Mouse (Mus musculus) ovary, postnatal 36 days (tissue): ENCODE data around the gene Rnf43.

ENCODE experiments used
- DNase-seq: peaks from one replicate; pipeline ENCODE4 v3.0.0; 2022; ENCODE audit warnings: low spot score, mixed read lengths

Gene Rnf43

DNA sequence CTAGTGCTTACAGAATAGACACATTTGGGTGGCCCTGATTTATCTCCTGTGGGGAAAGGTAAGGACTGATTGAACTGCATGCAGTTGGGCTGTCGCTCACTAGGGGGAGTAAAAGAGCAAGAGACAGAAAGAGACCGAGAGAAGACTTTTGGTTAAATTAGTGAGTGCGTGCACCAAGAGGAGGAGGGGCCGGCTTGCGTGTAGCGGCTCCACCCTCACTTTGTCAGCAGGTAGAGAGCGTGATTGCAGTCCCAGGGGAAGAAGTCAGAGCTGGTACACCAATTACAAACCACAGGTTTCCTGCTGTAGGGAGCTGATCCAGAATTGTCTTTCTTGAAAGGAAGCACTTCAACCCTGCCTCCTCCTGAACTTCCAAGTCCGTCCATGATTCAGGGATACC, at the start of gene Rnf43:
Rnf43 (plus strand) TSS at position 316 of the 400 bp plus-strand sequence.
- peak; percentile 77 for DNase-seq

- no peak for DNase-seq
These were observed 48.5 kb upstream of the Rnf43 start for GRCm38 (mm10) chr11:87613972-87614371.

GRCm38 (mm10) chr11:87615551-87615950, 47.0 kb upstream of the Rnf43 start:
- DNase-seq, result no peak

GRCm38 (mm10) chr11:87615952-87616351, 46.6 kb upstream of the Rnf43 start:
- DNase-seq, result no peak

DNA sequence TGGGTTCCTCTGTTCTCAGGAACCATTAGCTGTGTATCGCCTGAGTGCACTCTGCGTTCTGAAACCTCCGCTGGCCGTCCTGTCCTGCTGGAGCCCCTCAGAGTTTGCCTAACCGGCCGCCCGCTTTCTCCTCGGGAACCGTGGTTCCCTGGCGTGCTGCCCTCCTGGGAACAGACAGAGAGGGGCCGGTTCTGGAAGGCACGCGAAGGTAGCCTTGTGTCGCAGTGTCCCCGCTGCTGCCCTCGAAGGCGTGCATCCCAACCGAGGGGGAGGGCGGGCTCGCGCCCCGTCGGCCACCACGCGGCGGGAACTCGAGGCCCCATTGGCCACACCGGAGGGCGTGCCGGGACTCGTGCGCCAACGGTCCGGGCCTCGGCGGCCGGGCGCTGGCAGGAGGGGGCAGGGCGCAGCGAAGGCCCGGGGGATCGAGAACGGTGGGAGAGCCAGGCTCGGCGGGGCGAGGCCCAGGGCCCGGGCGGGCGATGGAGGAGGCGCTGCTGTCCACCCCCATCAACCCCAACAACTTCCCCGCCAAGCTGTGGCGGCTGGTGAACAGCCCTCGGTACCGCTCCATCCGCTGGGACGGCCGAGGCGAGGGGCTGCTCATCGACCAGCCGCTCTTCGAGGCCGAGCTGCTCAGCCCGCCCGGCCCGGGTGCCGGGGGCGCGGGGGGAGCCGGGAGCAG, 45.6 kb upstream of the Rnf43 start, which contains the start of gene Hsf5:
Hsf5 (plus strand) TSS at position 375 of the 685 bp plus-strand sequence.
- DNase-seq, result no peak

DNA sequence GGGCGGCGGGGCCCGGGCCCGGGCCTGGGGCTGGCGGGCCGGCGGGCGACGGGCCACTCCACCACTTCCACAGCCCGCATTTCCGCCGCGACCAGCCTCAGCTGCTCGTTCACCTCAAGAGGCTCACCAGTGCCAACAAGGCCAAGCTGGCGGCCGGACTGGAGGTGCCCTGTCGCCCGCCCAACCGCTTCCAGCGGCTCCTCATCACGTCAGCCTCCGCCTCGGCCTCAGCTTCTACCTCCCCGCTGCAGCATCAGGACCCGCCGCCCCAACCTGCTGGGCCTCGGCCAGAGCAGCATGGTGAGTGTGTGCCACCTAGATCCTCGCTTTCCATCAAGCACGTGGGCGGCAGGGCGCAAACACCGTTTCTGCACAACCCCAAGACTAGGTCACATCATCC, 44.9 kb upstream of the Rnf43 start:
- no peak for DNase-seq

DNA sequence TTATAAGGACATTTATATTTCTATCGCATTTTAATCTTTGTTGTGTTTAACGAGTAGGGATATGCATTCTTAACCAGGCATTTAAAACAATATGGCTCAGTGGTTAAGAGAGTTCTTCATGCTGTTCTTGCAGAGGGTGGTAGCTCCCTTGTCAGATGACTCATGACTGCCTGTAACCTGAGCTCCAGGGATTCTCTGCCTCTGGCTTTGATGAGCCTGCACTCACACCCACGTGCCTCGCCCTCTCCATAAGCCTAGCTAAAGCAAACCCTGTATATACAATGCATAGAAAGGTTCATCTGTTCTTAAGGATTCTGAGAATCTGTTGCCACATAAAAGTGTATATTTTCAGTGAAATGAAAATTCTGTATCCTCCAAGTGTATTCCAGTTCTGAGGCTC, 39.4 kb upstream of the Rnf43 start:
- DNase-seq, result no peak

GRCm38 (mm10) chr11:87629859-87630258, 32.7 kb upstream of the Rnf43 start:
- peak; percentile 22 for DNase-seq

- DNase-seq, result no peak
These were observed 23.7 kb upstream of the Rnf43 start for GRCm38 (mm10) chr11:87638793-87639192.

GRCm38 (mm10) chr11:87639206-87639605, 23.3 kb upstream of the Rnf43 start:
- peak; percentile 74 for DNase-seq

DNA sequence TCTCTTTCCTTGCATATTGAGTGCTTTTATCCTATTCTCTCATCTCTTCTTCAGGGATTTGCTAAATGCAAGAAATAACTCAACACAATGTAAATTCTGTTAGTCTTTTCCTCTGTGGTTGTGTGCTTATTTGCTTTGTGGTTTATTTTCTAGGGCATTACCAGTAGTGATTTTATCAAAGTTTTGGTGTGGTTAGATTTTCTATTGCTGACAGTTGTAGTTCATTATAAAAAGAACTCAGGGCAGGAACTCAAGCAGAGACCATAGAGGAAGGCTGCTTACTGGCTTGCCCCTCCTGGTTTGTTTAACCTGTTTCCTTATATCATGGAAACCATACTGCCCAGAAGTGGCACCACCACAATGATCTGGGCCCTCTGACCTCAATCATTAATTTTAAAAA, 19.7 kb upstream of the Rnf43 start:
- no peak for DNase-seq

DNA sequence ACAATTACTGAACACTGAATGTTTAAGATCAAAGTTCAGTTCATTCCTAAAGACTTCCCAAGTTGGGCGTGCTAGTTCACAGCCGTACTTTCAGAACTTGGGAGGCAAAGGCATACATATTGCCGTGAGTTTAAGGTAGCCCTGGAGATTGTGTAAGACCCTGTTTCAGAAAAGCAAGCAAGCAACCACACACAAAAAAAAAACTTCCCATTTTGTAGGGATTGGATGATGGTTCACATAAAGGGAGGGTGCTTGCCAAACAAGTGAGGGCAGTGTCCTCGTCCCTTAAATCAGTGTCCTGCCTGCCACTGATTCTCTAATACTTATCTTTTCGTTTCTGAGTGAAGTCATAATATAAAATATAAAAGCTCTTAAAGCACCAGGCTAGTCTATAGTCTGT, 7.8 kb upstream of the Rnf43 start:
- DNase-seq, result no peak

GRCm38 (mm10) chr11:87659216-87659615, 3.3 kb upstream of the Rnf43 start:
- DNase-seq, result no peak

- DNase-seq, result no peak
These were observed 300 bp downstream of the Rnf43 start for GRCm38 (mm10) chr11:87662822-87663221.

DNA sequence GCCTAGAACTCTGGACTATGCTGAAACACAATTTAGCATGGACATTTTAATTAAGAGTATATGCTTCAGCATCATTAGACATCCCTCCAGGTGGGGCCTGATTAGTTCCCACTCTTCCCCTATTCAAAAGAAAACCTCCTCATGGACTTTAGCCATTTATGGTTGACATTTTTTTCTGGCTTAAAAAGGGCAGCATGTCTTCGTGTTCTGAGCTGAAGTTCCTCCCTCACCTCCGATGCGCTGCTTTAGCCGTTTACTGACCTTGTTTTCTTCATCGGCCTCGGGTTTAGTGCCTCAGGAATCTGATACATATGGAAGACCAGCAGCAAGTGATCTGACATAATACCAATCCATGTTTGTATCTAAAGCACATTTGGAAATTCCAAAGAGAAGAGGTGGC, 1.4 kb downstream of the Rnf43 start:
- no peak for DNase-seq

- no peak for DNase-seq
These were observed 2.0 kb downstream of the Rnf43 start for GRCm38 (mm10) chr11:87664521-87664920.

DNA sequence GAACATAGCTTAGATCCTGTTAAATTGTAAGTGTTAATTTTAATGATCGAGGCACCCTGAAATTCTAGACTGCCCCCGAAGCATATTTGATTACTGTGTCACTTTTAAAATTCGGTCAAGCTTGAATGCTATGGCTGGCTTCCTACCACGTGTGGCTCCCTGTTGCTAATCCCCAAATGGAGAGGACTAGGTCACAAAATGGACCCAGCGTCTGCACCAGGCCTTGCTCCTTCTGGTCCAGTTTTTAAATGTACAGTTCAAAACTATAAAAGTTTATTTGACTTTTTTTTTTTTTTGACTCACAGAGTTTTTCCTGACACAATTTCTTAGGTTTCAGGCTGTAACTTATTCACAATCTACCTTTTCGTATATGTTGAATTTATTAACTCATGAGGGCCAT, 2.7 kb downstream of the Rnf43 start:
- DNase-seq, result no peak

DNA sequence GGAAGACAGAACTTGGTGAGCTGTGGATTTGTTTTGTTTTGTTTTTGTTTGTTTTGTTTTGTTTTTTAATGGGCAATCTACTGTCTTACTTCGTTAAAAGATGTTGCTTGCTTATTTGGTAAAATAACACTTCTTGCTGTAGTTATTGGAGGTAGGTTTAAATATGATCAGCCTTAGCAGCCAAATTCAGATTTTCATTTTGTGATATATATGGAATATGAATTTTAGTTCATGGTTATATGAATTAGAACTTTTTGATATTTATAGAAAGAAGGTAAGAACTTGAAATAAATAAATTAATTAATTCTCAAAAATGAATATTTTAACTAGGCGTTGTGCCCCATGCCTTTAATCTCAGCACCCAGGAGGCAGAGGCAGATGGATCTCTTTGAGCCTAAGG, 3.1 kb downstream of the Rnf43 start:
- no peak for DNase-seq

DNA sequence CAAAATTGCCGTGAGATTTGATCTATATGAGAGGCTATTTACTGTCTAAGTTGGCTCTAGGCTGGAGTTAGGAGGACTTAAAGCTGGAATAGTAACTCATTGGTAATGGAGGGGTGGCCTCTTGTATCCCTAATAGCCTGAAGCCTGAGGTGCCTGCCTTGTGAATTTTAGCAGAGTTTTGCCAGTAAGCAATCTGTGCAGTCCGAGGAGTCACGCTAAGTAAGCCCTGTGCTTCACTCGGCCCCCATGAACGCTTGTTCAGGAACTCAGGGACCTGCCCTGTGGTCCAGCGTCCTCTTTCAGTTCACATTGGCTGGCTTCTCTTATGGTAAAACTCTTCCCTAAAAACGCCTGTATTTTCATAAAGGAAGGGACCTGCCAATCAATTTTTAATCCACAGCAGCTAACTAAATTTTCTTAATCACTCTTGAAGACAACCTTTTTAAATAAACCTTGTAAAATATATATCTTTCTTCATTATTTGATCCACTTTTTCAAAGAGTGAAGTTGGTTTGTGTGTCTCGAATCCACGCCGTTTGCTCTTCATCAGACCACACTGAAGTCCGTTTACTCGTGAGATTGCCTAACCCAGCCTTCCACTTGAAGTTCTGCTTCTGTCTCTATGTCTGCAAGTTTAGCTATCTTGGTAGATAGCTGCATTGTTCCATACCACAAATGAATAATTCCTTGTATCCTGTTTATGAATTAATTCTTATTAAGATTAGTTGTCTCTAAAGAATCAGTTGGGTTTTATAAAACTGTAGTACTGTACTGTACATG, 3.9 kb downstream of the Rnf43 start:
- DNase-seq, result no peak

DNA sequence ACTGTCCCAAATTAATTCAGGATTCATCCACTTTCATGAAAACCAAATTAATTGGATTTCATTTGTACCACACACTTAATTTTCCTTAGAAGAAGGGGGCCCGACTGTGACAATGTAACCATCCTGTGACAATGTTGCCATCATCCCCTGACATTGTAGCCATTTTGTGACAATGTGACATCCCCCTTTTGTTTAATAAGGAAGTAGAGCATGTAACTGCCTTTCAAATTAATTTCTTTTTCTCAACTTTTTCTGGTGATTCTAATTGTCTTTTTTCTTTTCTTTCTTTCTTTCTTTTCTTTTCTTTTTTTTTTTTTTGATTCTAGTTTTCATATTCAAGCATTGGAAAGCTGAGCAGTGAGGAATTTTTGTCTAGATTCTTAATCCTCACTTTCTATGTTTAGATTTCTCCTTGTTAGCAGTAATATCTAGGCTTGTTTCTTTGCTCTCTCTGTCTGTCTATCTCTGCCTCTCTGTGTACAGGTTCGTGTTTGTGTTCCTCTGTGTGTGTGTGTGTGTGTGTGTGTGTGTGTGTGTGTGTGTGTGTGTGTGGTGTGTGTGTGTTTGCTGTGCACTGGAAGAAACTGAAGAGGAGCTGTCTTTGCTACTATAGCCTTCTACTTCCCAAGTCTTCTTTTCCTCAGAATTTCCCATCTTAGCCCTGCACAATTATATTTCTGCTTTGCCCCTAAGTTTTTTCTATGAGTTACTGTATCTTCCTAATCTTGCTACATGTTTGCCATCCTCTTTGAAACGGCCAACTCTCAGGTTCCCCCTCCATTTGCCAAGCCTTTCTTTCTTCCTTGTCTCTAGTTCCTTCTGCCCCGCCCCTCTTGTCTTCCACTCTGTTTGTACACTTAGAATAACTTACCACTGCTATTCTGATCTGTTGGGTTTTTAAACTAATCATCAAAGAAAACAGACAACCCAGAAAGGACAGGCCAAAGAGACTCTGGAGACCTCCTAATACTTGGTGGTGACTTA, 4.9 kb downstream of the Rnf43 start:
- DNase-seq, result no peak

DNA sequence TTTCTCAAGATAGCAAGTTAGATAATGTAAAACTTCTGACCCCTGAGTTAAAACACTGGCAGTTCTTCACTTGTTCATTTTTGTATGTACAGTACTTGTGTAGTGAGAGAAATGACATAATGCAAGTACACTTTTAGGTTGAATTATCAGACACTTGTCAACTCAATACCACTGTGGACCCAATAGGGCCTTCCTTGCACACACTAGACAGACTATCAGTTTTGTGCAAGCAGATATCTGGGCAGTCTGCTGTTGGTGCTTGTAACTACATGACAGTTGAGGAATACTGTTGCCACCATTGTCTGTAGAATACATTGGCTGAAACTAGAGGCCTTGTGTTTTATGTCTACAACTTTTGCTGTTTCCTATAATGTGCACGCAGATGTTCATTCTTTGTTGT, 10.8 kb downstream of the Rnf43 start:
- no peak for DNase-seq

GRCm38 (mm10) chr11:87675606-87676005, 13.1 kb downstream of the Rnf43 start:
- no peak for DNase-seq
